Mouse (Mus musculus) left cerebral cortex, adult 9 months (tissue): ENCODE data around the gene Ints7.

Source experiments
- DNase-seq, 2 experiments: peaks; one replicate each; pipeline ENCODE4 v3.0.0; 2022; ENCODE audit warnings: low spot score in 2 of 2

Gene Ints7

GRCm38 (mm10) chr1:191575458-191576247, at the start of gene Ints7, which contains the start of gene Dtl:
Ints7 (plus strand) TSS chr1:191575636.
Dtl (minus strand) TSS chr1:191575544.
- peak; percentile 95 to 99 for DNase-seq

GRCm38 (mm10) chr1:191527089-191527488, 48.3 kb upstream of the Ints7 start:
- DNase-seq: peak in 1 of 2 experiments; percentile 39

- peak in 1 of 2 experiments; percentile 19 for DNase-seq
Observed at GRCm38 (mm10) chr1:191527921-191528612, 47.4 kb upstream of the Ints7 start.

- no peak for DNase-seq
Observed at GRCm38 (mm10) chr1:191529406-191529805, 46.0 kb upstream of the Ints7 start.

- no peak for DNase-seq
Observed at GRCm38 (mm10) chr1:191531023-191531422, 44.4 kb upstream of the Ints7 start.

DNA sequence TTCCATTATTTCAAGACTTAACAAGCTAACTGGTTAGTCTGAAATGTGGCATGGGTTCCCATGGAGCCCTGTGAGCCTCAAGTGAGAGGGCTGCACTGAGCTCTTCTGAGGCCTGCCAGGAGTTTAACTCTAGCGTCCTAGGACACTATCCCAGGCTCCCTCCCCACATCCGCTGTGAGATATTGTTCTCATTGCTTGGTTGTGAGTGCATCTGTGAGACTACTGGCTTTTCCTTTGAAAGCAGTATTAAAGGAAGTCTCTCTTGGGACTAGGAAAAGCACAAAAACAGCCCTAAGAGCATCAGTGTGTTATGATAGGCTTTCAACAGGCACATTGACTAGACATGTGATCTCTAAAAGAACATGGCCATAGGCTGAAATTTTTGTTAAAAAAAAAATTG, 40.5 kb upstream of the Ints7 start:
- DNase-seq: no peak

DNA sequence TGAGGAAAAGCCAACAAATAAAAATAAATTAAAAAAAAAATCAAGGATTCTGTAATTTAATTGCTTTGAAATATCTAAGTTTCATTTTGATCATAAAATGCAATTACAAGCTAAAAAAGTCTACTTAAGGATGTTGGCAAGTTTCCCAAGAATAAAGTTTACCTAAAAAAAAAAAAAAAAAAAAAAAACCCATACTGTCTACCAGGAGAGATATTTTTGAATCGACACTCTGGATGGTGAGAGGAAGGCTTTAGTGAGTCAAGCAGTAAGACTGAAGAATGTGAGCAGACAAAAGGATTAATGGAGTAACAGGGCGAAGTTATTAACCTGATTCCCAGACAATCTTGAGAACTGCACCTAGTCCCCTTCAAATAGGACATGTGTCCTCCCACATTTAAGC, 35.1 kb upstream of the Ints7 start:
- no peak for DNase-seq

DNA sequence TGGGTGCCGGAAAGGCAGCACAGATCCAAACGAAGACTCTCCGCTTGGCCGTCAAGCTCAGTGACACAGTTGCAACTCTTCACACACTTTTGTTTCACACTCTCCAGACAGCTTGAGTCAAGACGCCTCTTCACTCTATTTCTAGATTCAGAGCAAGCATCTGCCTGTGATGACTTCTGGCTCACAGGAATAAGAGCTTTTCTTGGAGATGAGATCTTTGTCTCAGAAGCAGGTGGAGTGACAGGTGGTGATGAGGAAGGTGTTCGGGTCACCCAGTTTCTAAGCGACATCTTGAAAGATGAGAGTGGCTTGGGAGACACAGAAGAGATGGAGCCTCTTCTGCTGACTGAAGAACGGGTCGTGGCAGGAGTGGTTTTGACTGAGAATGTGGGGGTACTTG, 34.4 kb upstream of the Ints7 start:
- DNase-seq: peak; percentile 65 to 78

DNA sequence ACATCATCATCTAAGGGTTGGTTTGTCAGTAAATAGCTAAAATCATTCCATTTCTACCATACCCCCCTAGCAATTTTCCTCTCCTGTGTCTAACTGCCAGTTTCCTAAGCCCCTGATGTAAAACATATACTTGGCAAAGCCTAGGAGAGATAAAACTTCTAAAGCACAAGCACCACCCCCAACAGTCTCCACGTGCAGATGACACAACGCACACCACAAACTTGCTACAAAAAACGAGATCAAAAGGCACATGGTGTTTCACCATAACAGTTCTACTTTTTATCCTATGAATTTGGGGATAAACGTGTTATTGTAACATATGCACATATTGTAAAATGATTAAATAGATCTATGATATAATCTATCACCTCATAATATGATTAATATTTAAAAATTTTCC, 33.8 kb upstream of the Ints7 start:
- DNase-seq: no peak

- no peak for DNase-seq
Observed at GRCm38 (mm10) chr1:191543747-191544146, 31.7 kb upstream of the Ints7 start.

- no peak for DNase-seq
Observed at GRCm38 (mm10) chr1:191550786-191551185, 24.6 kb upstream of the Ints7 start.

DNA sequence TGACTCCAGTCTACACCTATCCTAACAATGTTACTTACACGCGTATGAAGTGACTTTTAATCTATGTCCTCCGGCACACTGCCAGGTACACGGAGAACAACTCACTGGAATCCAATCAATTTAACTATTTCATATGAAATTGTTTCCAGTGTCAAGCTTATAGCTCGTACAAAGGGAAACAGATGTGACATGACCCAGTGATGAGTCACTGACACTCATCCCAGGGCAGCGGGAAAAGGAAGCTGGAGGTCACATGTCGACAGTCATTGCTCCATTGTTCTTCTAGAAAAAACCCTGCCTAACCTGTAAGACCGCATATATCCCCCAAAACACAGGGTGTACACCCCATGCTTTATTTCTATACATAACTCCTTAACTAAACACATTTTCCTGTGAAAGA, 18.3 kb upstream of the Ints7 start:
- no peak for DNase-seq

DNA sequence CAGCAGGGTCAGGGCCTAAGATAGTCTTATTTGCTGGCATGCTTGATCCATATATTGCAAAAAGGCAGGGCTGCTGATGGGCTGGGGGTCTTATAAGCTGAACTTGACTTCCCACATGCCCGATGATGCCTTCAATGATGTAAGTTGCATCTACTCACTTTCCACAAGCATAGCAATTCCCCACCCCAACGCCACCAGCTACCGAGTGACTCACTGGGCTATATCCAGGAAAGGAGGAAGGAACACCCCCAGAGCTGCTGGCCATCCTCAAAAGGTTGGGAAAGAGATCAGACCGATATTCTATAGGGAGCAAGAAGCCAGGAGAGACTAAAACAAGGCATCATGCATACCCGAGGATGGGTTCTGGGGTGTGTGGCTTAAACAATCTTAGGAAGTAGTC, 15.7 kb upstream of the Ints7 start:
- no peak for DNase-seq

DNA sequence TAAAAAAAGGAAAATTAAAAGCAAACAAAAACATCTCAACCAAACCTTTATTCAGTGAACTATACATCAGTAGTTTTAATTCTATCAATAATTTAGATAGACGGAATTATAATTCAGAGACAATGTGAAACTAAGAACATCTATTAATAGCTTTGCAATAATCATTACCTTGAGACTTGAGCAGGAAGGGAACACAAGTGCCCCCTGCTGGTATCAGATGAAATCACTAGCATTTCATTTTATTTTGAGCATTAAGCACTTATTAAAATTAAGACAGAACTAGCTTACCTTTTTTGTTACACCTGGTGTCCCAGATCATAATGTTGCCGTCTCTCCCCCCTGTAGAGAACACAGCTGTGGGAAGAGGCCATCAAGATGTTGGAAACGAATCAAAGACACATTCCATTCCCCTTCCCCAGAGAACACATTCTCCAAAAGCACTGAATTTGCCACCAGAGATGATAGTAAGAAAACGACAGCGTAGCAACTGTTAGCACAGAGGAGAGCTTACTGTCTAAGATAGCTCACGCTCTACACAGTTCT, 12.5 kb upstream of the Ints7 start:
- DNase-seq: peak in 1 of 2 experiments; percentile 52

DNA sequence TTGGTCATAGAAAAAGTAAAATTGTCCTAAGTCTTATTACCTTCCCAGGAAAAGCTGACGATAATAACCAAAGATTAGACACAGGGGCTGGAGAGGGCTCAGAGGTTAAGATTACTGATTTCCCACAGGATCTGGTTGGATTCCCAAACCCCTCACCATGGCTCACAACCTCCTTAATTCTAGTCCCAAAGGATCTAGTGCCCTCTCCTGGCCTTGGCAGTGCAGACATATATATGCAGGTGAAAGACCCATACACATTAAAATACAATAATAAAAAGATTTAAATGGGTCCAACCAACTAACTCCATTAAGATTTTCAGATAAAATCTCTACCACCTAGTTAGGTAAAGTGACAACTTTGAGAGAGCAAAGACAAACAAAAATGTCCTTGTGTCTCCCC, 7.6 kb upstream of the Ints7 start:
- no peak for DNase-seq

DNA sequence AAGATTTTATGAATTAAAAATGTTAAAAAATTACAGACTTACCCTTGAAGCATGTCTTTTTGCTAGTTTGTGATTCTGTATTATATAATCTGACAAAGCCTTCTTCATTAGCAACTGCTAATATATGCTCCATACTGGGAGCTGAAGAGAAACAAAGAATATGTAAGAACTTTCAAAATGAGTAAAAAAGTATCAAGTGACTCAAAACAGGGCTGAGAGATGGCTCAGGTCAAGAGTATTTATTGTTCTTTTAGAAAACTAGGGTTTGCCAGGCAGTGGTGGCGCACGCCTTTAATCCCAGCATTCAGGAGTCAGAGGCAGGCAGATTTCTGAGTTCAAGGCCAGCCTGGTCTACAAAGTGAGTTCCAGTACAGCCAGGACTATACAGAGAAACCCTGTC, 5.8 kb upstream of the Ints7 start:
- DNase-seq: no peak

DNA sequence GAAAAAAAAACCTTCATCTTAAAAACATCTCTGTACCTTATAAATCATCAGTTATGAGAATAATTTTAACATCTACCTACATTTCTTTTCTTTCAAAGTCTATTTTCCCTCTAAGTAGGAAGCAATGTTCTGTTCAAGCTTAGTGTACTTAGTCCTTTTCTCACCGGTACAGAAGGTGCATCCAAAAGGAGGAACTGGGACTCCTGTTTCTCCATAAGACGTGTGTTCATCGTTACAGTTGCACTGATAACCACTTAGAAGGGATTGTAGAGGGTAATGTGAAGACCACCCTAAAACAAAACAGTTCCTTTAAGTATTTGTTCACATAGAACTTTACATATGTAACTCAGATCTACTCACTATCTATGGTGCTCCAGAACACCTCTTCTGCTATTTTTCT, 5.0 kb upstream of the Ints7 start:
- DNase-seq: no peak

DNA sequence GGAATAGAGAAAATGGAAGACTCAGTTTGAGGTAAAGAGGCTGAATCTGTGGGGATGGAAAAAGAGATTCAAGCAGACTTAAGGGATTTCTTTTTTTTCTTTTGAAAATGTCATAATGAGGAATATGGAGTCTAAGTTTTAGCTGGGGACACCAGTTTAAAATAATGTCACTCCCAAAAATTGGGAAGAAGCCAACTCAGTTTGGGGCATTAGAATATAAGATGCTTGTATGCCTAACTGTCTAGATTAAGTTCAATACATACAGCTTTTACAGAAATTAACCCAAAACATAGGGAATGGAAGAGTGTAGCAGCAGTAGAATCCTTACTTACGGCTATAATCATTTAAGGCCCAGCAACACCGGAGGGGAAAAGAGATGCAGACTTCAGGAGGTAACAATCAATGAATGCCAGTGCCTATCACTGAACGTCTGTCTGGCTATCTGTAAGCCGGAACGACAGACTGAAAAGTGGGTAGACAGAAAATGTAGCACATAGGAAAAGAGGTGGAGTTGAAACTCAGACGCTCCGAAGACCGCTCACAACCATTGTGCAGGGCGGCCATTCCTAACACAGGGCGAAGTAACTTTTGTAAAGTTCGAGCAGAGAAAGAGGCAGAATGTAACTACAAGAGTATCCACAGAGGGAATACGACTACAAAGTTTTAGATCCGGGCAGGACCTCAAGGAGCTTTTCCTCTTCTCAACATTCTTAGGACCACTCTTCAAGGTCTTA, 1.4 kb upstream of the Ints7 start:
- DNase-seq: no peak

- DNase-seq: peak in 1 of 2 experiments; percentile 14
Observed at GRCm38 (mm10) chr1:191574871-191575457, 472 bp upstream of the Ints7 start.

GRCm38 (mm10) chr1:191579524-191579923, 4.1 kb downstream of the Ints7 start:
- DNase-seq: no peak

DNA sequence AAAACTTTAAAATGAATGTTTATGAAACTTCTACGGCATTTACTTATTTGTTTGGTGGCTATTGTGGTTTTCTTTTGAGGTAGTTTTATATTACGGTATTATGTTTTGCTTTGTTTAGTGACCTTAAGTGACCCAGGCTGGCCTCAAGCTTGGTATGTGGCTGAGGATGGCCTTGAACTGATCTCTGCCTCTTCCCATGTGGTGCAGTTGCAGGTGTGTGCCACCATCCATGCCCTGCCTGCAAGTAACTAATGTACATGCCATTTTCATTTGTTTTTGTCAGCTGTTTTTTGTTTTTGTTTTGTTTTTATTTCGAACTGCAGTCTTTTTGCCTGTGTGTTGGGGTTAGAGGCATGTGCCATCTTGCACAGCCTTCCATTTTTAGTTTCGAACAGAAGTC, 6.2 kb downstream of the Ints7 start:
- no peak for DNase-seq

- no peak for DNase-seq
Observed at GRCm38 (mm10) chr1:191583836-191584235, 8.4 kb downstream of the Ints7 start.
